Mouse (Mus musculus): Measurements from ENCODE around the gene Mmp19.

- TF ChIP-seq CTCF (IDR thresholded peaks at IDR 0.05) (no peak), POLR2A (IDR thresholded peaks at IDR 0.05; ENCODE audit: insufficient read depth, low read depth, low read length) (0 out of 2 replicates have a peak, but pooled peaks have one; percentile 46)
Observed at GRCm38 (mm10) chr10:128744211-128744610, 46.5 kb upstream of the Mmp19 start.

All from heart, adult 2 months (tissue).